Mouse (Mus musculus) layer of hippocampus, adult 9-10 months (tissue): Measurements from ENCODE around the gene Mrpl27.
A peak's percentile ranks its signal among the peaks of the same experiment; 100 is the strongest.
"Not testable (repeated sequence)": the region's sequence is repeated elsewhere in the genome, so short reads cannot be mapped to it uniquely, and the experiment has no call there.

Source experiments
- DNase-seq: peaks from one replicate; pipeline ENCODE4 v3.0.0; 2022; ENCODE audit warnings: low spot score

Gene Mrpl27

DNA sequence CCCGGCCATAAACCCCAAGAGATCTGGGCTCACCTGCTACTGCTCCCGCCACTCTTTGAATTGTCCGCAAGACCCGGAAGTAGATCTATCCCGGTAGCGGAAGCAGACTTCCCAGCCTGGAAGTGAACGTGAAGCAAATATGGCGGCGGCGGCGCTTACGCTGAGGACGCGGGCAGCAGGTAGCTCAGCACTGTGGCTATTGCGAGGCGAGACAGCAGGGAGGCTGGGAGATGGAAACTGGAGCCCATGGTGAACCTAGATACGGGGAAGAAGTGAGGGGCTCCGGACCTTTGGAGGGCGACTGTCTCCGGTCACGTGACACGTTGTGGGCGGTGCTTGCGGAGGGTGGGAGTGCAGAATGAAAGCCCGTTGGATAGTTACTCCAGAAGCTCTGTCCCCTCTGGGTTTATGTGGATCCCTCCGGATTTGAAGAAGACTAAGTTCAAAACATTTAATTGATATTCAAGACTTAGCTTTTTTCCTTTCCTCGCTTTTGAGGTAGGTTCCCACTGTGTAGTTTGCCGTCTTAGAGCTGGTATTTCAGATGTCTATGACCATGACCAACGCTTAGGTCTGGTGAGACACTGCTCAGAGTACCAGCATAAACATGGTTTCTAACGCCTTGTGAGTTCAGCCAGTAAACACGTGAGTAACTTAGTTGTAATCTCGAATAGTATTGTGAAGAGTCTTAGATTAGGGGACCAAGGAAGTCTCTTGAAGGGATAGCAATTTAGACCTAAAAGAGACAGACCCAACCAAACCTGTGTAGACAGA is at the start of gene Mrpl27, which contains the start of gene Eme1:
Gene Mrpl27, plus strand, starts transcription at position 105 of the 774 bp plus-strand sequence.
Gene Eme1, minus strand, starts transcription at position 302 of the 774 bp plus-strand sequence.
- DNase-seq: peak; percentile 73

DNA sequence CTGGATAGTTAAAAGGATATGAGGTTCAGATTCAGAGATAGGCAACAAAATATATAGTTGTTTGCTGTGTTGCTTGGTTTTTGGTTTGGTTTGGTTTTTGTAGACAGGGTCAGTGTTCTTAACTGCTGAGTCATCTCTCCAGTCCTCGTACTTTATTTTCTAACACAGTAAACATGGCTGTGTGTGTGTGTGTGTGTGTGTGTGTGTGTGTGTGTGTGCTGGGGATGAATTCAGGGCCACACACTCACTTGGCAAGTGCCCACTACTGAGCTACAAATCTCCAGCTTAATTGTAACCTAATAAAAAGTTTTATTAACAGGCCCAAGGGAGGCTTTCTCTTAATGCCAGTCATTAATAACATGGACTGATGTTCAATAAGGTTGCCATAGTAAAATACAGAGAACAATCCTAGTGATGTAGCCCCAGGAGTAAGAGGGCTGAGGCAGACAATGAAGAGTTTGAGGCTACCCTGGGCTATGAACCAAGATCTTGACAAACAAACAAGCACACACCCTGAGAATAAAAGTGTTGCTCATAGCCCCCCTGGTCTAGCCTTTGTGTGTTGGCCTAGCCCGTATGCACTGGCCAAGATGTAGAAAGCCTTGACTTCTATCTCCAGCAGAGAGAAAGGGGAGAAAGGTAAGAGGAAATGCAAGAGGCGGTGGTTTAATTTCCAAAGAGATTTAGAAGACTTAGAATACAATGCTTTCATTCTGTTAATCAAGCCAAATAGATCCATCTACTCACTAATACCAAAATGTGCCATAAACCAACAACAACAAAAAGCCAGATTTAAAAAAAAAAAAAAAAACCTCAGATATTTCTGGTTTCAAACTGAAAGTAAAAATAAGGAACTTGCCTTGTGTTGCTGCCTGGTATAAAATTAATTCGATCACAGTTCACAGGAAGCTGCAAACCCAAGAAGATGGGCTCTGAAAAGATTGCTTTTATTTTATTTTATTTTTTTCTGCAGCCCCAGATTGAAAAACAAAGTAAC is 42.5 kb upstream of the Mrpl27 start:
- DNase-seq: no peak

GRCm38 (mm10) chr11:94614603-94615002 is 39.0 kb upstream of the Mrpl27 start:
- no peak for DNase-seq

- no peak for DNase-seq
Measured at GRCm38 (mm10) chr11:94615494-94615893, 38.1 kb upstream of the Mrpl27 start.

- no peak for DNase-seq
Measured at GRCm38 (mm10) chr11:94617646-94618045, 35.9 kb upstream of the Mrpl27 start.

GRCm38 (mm10) chr11:94620766-94621457 is 32.7 kb upstream of the Mrpl27 start:
- DNase-seq: no peak

- no peak for DNase-seq
Measured at GRCm38 (mm10) chr11:94621458-94621852, 32.1 kb upstream of the Mrpl27 start.

- no peak for DNase-seq
Measured at GRCm38 (mm10) chr11:94622162-94622561, 31.4 kb upstream of the Mrpl27 start.

- peak; percentile 81 for DNase-seq
Measured at GRCm38 (mm10) chr11:94629199-94629883, 24.2 kb upstream of the Mrpl27 start, which contains the start of gene Lrrc59. TSS of gene Lrrc59 (plus strand) at chr11:94629767.

- DNase-seq: no peak
Measured at GRCm38 (mm10) chr11:94629884-94630198, 23.7 kb upstream of the Mrpl27 start.

DNA sequence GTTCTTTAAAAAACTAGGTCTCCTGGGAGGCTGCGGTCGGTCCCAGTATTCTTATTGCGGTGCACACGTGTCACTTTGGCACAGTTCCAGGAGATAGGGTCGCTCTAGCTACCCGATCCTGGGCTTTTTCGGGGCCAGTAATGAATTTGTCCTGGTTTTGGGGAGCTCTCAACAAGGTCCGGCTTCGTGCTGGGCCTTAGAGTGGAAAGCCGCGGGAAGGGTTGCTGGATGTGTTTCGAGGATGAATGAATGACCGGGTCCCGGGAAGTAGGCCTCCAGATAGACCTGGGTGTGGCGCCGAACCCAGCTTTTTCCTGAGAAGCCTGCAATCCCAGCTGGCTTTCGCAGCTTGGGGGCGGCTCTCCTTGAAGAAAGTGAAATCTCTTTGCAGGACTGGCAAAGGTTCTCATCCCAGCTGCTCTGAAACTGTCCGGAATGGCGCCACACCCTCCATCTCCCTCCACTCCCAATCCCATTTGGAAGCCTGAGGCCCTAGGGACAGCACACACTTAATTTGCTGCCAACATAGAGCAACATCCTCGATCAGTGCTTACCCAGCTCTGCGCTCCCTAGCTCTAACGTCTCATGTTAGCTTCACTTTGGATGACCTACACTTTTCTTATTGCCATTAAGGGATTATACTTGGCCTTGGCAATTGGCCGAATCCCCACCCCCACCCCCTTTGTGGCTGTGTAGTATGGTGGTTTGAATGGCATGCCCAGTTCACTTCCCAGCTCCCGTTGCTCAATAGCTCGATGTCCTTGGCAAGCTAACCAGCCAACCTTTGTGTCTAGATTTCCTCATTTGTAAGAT is 23.2 kb upstream of the Mrpl27 start:
- DNase-seq: no peak

- no peak for DNase-seq
Measured at GRCm38 (mm10) chr11:94631969-94632368, 21.6 kb upstream of the Mrpl27 start.

- DNase-seq: no peak
Measured at GRCm38 (mm10) chr11:94632988-94633387, 20.6 kb upstream of the Mrpl27 start.

- no peak for DNase-seq
Measured at GRCm38 (mm10) chr11:94634431-94634830, 19.1 kb upstream of the Mrpl27 start.

DNA sequence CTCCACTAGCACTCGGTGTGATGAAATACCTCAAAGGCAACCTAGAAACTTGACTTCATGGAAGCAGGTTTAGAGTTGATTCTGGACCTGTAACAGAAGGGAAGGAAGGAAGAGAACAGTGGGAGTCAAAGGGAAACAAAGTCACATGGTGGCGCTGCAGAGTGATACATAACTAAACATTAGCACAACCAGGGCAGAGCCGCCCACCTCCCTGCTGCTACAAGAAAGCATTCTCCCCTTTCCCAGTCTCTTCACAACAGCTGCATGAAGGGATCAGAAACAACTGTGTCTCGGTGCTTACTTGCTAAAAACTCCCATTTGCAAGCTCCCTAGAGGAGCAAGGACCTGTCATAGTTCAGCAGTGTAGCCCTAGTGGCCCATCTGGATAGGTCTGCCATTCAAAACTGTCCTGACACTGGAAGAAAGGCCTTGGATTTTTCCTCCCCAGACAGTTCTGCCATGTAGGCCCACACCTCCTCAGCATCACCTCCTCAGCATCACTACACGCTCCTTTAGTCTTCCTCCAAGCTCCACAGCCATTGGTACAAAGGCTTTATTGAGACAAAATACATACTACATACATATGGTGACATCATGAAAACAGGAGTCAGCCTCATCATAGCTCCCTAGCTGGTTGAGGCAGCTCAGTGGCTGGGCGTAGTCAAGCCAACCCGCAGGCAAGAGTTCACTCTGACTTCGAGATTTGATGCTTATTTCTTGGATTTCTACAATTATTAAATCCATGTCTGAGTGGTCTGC is 8.9 kb upstream of the Mrpl27 start:
- peak; percentile 24 for DNase-seq

- DNase-seq: no peak
Measured at GRCm38 (mm10) chr11:94646457-94646856, 7.1 kb upstream of the Mrpl27 start.

DNA sequence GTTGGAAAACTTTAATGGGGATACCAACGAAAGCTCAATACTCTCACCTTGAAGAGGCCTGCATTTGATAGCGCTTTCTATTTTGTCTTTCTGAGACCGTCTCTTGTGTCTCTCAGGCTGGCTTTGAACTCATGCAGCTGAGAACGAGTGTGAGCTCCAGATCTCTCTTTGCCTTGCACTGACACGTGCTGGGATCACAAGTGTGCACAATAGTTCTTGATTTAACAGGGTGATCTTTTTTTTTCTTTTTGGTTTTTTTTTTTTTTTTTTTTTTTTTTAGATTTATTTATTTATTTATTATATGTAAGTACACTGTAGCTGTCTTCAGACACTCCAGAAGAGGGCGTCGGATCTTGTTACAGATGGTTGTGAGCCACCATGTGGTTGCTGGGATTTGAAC is 2.3 kb upstream of the Mrpl27 start:
- DNase-seq: not testable (repeated sequence)

- no peak for DNase-seq
Measured at GRCm38 (mm10) chr11:94652973-94653372, 594 bp upstream of the Mrpl27 start.

- no peak for DNase-seq
Measured at GRCm38 (mm10) chr11:94661344-94661743, 7.8 kb downstream of the Mrpl27 start.

GRCm38 (mm10) chr11:94665281-94665680 is 11.7 kb downstream of the Mrpl27 start:
- no peak for DNase-seq
